Mouse (Mus musculus): Measurements from ENCODE around the gene Fgd1.
A peak's percentile ranks its signal among the peaks of the same experiment; 100 is the strongest.

The Fgd1 gene

GRCm38 (mm10) chrX:151087418-151087817, 41.5 kb downstream of the Fgd1 start:
- no peak for DNase-seq (ENCODE audit: low spot score in 2 of 2)

DNA sequence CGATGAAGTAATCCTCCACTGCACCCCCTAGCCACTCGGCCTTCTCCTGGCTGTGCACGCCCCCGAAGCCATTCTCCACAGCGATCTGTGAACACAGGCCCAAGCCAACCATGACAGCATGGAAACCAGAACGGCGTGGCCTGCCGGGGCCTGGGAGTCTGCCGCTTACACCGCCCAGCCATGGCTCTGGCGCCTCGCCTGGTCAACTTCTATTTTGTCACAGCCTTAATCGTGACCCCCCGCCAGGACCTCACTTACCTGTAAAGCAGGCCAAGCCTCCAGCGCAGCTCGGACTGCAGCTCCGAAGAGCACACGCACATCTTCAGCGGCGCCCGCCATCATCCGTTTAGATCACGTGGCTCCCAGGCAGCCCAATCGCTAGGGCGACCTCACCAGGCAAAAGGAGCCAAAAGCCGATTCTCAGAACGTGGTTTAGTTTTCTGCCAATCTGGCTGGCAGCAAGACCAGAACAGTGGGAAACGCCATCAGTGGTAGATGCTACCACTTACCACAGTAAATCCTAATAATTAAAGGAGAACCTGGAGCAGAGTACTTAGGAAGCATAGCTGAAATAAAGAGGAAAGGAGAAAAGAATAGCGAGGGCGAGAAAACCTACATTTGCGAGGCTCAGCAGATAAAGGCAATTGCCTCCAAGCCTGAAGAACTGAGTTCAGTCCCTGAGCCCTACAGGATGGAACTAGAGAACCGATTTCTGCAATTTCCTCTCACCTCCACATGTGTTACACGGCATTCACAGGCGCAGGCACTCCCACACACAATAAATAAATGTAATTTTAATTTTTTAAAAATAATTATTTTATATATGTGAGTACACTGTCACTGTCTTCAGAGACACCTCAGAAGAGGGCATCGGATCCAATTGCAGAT, 50.5 kb downstream of the Fgd1 start, which contains the start of gene Tsr2:
Gene Tsr2, minus strand, starts transcription at position 373 of the 888 bp plus-strand sequence.
- peak; percentile 54 to 75 for DNase-seq (ENCODE audit: low spot score in 2 of 2)

DNA sequence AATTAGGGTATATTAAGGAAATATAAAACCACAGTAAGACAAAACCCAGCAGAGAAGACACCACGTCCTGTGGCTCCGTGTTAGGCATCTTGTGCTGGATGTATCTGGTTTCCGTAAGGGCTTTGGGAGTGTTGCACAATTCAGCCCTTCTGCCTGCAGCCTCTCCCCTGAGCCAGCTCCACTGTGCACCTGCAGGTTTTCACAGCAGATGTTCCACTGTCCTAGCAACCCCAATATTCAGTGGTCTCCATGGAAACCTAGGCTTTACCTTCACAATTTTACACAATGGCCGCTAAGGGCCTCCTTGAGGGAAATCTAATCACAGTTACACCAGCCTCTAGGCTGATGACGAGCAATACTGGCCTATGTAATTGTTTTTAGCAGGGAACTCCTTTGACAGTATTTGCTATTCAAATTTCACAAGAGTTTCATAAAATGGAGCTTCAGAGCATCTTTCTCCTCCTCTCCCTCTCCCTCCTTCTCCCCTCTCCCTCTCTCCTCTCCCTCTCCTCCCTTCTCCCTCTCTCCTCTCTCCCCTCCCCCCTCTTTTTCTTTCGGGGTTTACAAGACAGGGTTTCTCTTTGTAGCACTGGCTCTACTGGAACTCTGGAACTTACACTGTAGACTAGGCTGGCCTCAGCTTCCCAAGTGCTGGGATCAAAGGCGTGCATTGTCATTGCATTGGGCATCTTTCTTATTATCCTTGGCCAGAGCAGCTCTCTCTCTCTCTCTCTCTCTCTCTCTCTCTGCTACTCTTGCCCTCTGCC, 61.5 kb downstream of the Fgd1 start:
- DNase-seq (ENCODE audit: low spot score in 2 of 2): no peak

GRCm38 (mm10) chrX:151116795-151117194, 70.8 kb downstream of the Fgd1 start:
- DNase-seq (ENCODE audit: low spot score in 2 of 2): no peak

DNA sequence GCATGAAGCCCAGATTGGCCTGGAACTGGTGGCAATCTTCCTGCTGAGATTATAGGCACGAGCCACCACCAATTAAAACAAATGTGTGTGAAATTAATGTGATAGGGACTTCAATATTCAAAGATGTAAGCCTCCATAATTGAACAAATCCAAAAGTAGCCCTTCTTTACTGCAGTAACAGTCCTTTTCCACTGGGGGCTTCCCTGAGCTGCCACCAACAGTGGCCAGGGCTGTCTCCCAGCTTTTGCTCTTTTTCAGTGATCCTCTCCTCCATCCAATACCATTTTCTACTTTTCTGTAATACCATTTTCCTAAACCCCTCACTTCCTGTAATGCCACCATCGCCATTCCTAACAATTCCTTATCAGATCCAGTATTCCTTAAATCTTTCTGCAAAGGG, 71.5 kb downstream of the Fgd1 start:
- DNase-seq (ENCODE audit: low spot score in 2 of 2): no peak

- no peak for DNase-seq (ENCODE audit: low spot score in 2 of 2)
Measured at GRCm38 (mm10) chrX:151123933-151124332, 78.0 kb downstream of the Fgd1 start.

DNA sequence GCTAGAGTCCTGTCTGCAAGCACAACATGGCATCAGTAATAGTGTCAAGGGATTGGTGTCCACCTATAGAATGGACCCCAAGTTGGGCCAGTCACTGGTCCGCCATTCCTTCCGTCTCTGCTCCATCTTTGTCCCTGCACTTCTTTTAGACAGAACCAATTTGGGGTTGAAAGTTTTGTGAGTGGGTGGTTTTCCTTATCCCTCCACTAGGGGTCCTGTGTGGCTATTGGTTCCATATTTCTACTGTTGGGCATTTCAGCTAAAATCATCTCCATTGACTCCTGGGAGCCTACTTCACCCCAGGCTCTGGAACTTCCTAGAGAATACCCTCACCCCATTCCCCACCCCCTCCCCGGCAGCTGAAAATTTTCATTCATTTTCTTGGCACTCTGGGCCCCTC, 84.5 kb downstream of the Fgd1 start:
- no peak for DNase-seq (ENCODE audit: low spot score in 2 of 2)

DNA sequence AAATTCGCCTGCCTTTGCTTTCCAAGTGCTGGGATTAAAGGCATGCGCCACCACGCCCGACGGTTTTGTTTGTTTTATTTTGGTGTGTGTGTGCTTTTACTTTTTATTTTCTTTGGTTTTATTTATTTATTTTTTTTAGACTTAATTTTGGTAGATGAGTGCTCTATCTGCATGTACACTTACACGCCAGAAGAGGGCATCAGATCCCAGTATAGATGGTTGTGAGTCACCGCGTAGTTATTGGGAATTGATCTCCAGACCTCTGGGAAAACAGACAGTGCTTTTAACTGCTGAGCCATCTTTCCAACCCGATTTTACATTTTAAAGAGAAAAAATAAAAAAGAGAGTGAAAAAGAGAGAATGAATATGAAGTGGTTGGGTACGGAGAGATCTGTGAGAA, 86.8 kb downstream of the Fgd1 start:
- DNase-seq (ENCODE audit: low spot score in 2 of 2): no peak

Data from frontal cortex, postnatal 10 days (tissue).